In genomic region chr9:65432236-65432635, GRCm38 (mm10) we compare ENCODE assay signal across 9 mouse cellular contexts. TPM values are rescaled to one million over a fixed set of nuclear protein-coding genes. Genes with fewer than 3 reads are reported as not detected.
DNase-seq lines count a peak whose midpoint lies in the region; ATAC-seq lines count a peak whose summit lies in the region.
"Had no signal": no experiment of that assay in that cellular context is flagged by ENCODE, and none has a peak within 500 bp of the region (broad histone marks: within the 10 kb centered on the region; RNA-seq: fewer than 3 reads in every experiment).

No protein-coding gene starts in this region.

- 2% methylated on average over 3 of the region's 3 CpGs for WGBS in intestine, embryonic 14.5 days
- WGBS in intestine, embryonic 15.5 days, result 1% methylated on average over 3 of the region's 3 CpGs
- 2% methylated on average over 3 of the region's 3 CpGs for WGBS in forebrain, embryonic 13.5 days
- 2% methylated on average over 3 of the region's 3 CpGs for WGBS in hindbrain, embryonic 14.5 days

- no peaks in the 10 kb centered on the region for H3K36me3 ChIP-seq in intestine, embryonic 14.5 days (ENCODE audit: control insufficient read depth, insufficient read depth, low read length)
- H3K36me3 ChIP-seq in intestine, embryonic 15.5 days, result no peaks in the 10 kb centered on the region
- no peaks in the 10 kb centered on the region for H3K36me3 ChIP-seq in forebrain, embryonic 13.5 days (ENCODE audit: poor library complexity, severe bottlenecking)
- H3K36me3 ChIP-seq in hindbrain, embryonic 14.5 days (replicated peaks; ENCODE audit: control insufficient read depth, insufficient read depth), result no peaks in the 10 kb centered on the region
- H3K36me3 ChIP-seq: embryonic facial prominence, embryonic 12.5 days had no signal

- no peak overlapping the region for H3K9ac ChIP-seq in intestine, embryonic 14.5 days (ENCODE audit: low read length)
- no peak overlapping the region for H3K9ac ChIP-seq in intestine, embryonic 15.5 days
- H3K9ac ChIP-seq in forebrain, embryonic 13.5 days, result no peak overlapping the region
- H3K9ac ChIP-seq in hindbrain, embryonic 14.5 days, result no peak overlapping the region
- H3K9ac ChIP-seq: embryonic facial prominence, embryonic 12.5 days had no signal

- intact Hi-C loops in left cerebral cortex, postnatal 10 days (cut with DNase I), result loop anchor here (2.0 to 10.0 kb wide), 2 partner anchors 39 to 57 kb away; no protein-coding TSS in a partner anchor

- H3K27ac ChIP-seq in intestine, embryonic 14.5 days (ENCODE audit: low read depth), result no peak overlapping the region
- no peak overlapping the region for H3K27ac ChIP-seq in intestine, embryonic 15.5 days
- H3K27ac ChIP-seq in forebrain, embryonic 13.5 days, result no peak overlapping the region
- H3K27ac ChIP-seq in hindbrain, embryonic 14.5 days, result no peak overlapping the region
- H3K27ac ChIP-seq: embryonic facial prominence, embryonic 12.5 days had no signal

- ATAC-seq in intestine, embryonic 14.5 days (replicated peaks; ENCODE audit: low FRiP score, low TSS enrichment, low read depth), result no peak
- ATAC-seq in intestine, embryonic 15.5 days, result no peak
- peak; percentile 50 for ATAC-seq in forebrain, embryonic 13.5 days
- no peak for ATAC-seq in hindbrain, embryonic 14.5 days (ENCODE audit: low FRiP score)

- no peaks in the 10 kb centered on the region; the same call in 1 of the 2 replicates for H3K4me1 ChIP-seq in intestine, embryonic 14.5 days (replicated peaks; ENCODE audit: control insufficient read depth, insufficient read depth, low read length)
- 0 out of 2 replicates have a peak, but pooled peaks cover 2% of the 10 kb centered on the region for H3K4me1 ChIP-seq in intestine, embryonic 15.5 days (replicated peaks)
- peaks cover 10% of the 10 kb centered on the region for H3K4me1 ChIP-seq in forebrain, embryonic 13.5 days
- H3K4me1 ChIP-seq in hindbrain, embryonic 14.5 days (replicated peaks; ENCODE audit: control insufficient read depth, insufficient read depth, low read length), result peaks cover 6% of the 10 kb centered on the region

- no peaks in the 10 kb centered on the region for H3K9me3 ChIP-seq in intestine, embryonic 14.5 days (ENCODE audit: control insufficient read depth, low read length)
- H3K9me3 ChIP-seq in intestine, embryonic 15.5 days, result no peaks in the 10 kb centered on the region
- no peaks in the 10 kb centered on the region for H3K9me3 ChIP-seq in forebrain, embryonic 13.5 days (replicated peaks)
- no peaks in the 10 kb centered on the region for H3K9me3 ChIP-seq in hindbrain, embryonic 14.5 days (ENCODE audit: control insufficient read depth, low read length)
- H3K9me3 ChIP-seq: embryonic facial prominence, embryonic 12.5 days had no signal

- no peak overlapping the region for H3K4me2 ChIP-seq in intestine, embryonic 14.5 days (ENCODE audit: low read length)
- no peak overlapping the region for H3K4me2 ChIP-seq in intestine, embryonic 15.5 days (replicated peaks)
- H3K4me2 ChIP-seq in forebrain, embryonic 13.5 days, result no peak overlapping the region
- H3K4me2 ChIP-seq in hindbrain, embryonic 14.5 days (replicated peaks), result no peak overlapping the region
- H3K4me2 ChIP-seq: embryonic facial prominence, embryonic 12.5 days had no signal

- DNase-seq in intestine, embryonic 14.5 days (ENCODE audit: low spot score), result peak; percentile 91
- peak; percentile 42 for DNase-seq in brain, embryonic 18.5 days (ENCODE audit: low read depth, low spot score)
- DNase-seq in hindbrain, embryonic 14.5 days (ENCODE audit: low spot score), result peak; percentile 92
- peak; percentile 81 to 85 for DNase-seq in left cerebral cortex, postnatal 10 days (ENCODE audit: extremely low spot score in 1 of 2, low spot score in 2 of 2)
- DNase-seq in naive thymus-derived CD4-positive, alpha-beta T cell, adult 2 months (ENCODE audit: low read depth), result peak; percentile 84
- peak; percentile 65 for DNase-seq in telencephalon, adult 2 months (ENCODE audit: low read depth, low spot score)

- H3K4me3 ChIP-seq in intestine, embryonic 14.5 days (ENCODE audit: low read depth, low read length), result no peak overlapping the region
- no peak overlapping the region for H3K4me3 ChIP-seq in intestine, embryonic 15.5 days (replicated peaks)
- no peak overlapping the region for H3K4me3 ChIP-seq in forebrain, embryonic 13.5 days
- H3K4me3 ChIP-seq in hindbrain, embryonic 14.5 days (replicated peaks; ENCODE audit: low read length), result no peak overlapping the region
- H3K4me3 ChIP-seq: embryonic facial prominence, embryonic 12.5 days had no signal

- no peaks in the 10 kb centered on the region; the same call in 1 of the 2 replicates for H3K27me3 ChIP-seq in intestine, embryonic 14.5 days (replicated peaks; ENCODE audit: control insufficient read depth, insufficient read depth, low read length)
- H3K27me3 ChIP-seq in intestine, embryonic 15.5 days (replicated peaks), result 0 out of 2 replicates have a peak, but pooled peaks cover 2% of the 10 kb centered on the region
- H3K27me3 ChIP-seq in forebrain, embryonic 13.5 days, result no peaks in the 10 kb centered on the region
- no peaks in the 10 kb centered on the region for H3K27me3 ChIP-seq in hindbrain, embryonic 14.5 days (ENCODE audit: control insufficient read depth, insufficient read depth, low read length)
- H3K27me3 ChIP-seq: embryonic facial prominence, embryonic 12.5 days had no signal

RNA-seq across cellular contexts. Expression of gene Mtfmt, which starts 3.3 kb away (rescaled TPM):
- polyA plus RNA-seq in intestine, embryonic 14.5 days (2014; fragmentation: Nextera tagmentation; extraction: Ambion mirVana), result 19.5 and 20.2 TPM in 2 replicates
- 18.6 and 22.1 TPM in 2 replicates for polyA plus RNA-seq in intestine, embryonic 15.5 days (2015; fragmentation: Nextera tagmentation; extraction: Ambion mirVana)
- 20.9 and 21.2 TPM in 2 replicates for polyA plus RNA-seq in forebrain, embryonic 13.5 days (2015; fragmentation: Nextera tagmentation; extraction: Ambion mirVana)
- 22.0 and 23.7 TPM in 2 replicates for polyA plus RNA-seq in hindbrain, embryonic 14.5 days (2014; fragmentation: Nextera tagmentation; extraction: Ambion mirVana)
- 10 to 100 TPM; 19.5 to 21.2 TPM for total RNA-seq in left cerebral cortex, postnatal 10 days (2021)

RNA-seq across cellular contexts. Expression of gene Slc51b, which starts 9.5 kb away (rescaled TPM):
- 0.36 and 0.80 TPM in 2 replicates for polyA plus RNA-seq in intestine, embryonic 14.5 days (2014; fragmentation: Nextera tagmentation; extraction: Ambion mirVana)
- 7.4 and 8.7 TPM in 2 replicates for polyA plus RNA-seq in intestine, embryonic 15.5 days (2015; fragmentation: Nextera tagmentation; extraction: Ambion mirVana)
- not detected in 2 replicates for polyA plus RNA-seq in forebrain, embryonic 13.5 days (2015; fragmentation: Nextera tagmentation; extraction: Ambion mirVana)
- polyA plus RNA-seq in hindbrain, embryonic 14.5 days (2014; fragmentation: Nextera tagmentation; extraction: Ambion mirVana), result not detected in 2 replicates
- not detected for total RNA-seq in left cerebral cortex, postnatal 10 days (2021)
- polyA plus RNA-seq: embryonic facial prominence, embryonic 12.5 days had no signal

RNA-seq across cellular contexts. Expression of gene Spg21, which starts 28.5 kb away (rescaled TPM):
- polyA plus RNA-seq in intestine, embryonic 14.5 days (2014; fragmentation: Nextera tagmentation; extraction: Ambion mirVana), result 85.9 and 92.8 TPM in 2 replicates
- 90.2 and 102 TPM in 2 replicates for polyA plus RNA-seq in intestine, embryonic 15.5 days (2015; fragmentation: Nextera tagmentation; extraction: Ambion mirVana)
- 129 and 134 TPM in 2 replicates for polyA plus RNA-seq in forebrain, embryonic 13.5 days (2015; fragmentation: Nextera tagmentation; extraction: Ambion mirVana)
- polyA plus RNA-seq in hindbrain, embryonic 14.5 days (2014; fragmentation: Nextera tagmentation; extraction: Ambion mirVana), result 126 and 133 TPM in 2 replicates
- 10 to 100 TPM; 29.3 to 32.5 TPM for total RNA-seq in left cerebral cortex, postnatal 10 days (2021)

RNA-seq across cellular contexts. Expression of gene Rasl12, which starts 33.9 kb away (rescaled TPM):
- 2.6 and 2.7 TPM in 2 replicates for polyA plus RNA-seq in intestine, embryonic 14.5 days (2014; fragmentation: Nextera tagmentation; extraction: Ambion mirVana)
- polyA plus RNA-seq in intestine, embryonic 15.5 days (2015; fragmentation: Nextera tagmentation; extraction: Ambion mirVana), result 4.2 and 4.7 TPM in 2 replicates
- 6.3 and 6.5 TPM in 2 replicates for polyA plus RNA-seq in forebrain, embryonic 13.5 days (2015; fragmentation: Nextera tagmentation; extraction: Ambion mirVana)
- 7.6 and 7.9 TPM in 2 replicates for polyA plus RNA-seq in hindbrain, embryonic 14.5 days (2014; fragmentation: Nextera tagmentation; extraction: Ambion mirVana)
- 1 to 10 TPM; 2.6 to 2.8 TPM for total RNA-seq in left cerebral cortex, postnatal 10 days (2021)

RNA-seq across cellular contexts. Expression of gene Kbtbd13, which starts 40.8 kb away (rescaled TPM):
- 0.66 and 1.1 TPM in 2 replicates for polyA plus RNA-seq in intestine, embryonic 14.5 days (2014; fragmentation: Nextera tagmentation; extraction: Ambion mirVana)
- polyA plus RNA-seq in intestine, embryonic 15.5 days (2015; fragmentation: Nextera tagmentation; extraction: Ambion mirVana), result 2.5 and 2.6 TPM in 2 replicates
- 0.50 and 0.70 TPM in 2 replicates for polyA plus RNA-seq in forebrain, embryonic 13.5 days (2015; fragmentation: Nextera tagmentation; extraction: Ambion mirVana)
- polyA plus RNA-seq in hindbrain, embryonic 14.5 days (2014; fragmentation: Nextera tagmentation; extraction: Ambion mirVana), result 0.52 and 0.70 TPM in 2 replicates
- under 1 TPM in 1 of 2 experiments, not detected in 1; 0.26 TPM for total RNA-seq in left cerebral cortex, postnatal 10 days (2021)

Comparison
In these comparisons a context has a peak if more than half of its experiments do, and no peak if none do; other contexts are left out.
1. DNase-seq: peak in every context shown above with its lines; median percentile 92 in hindbrain, embryonic 14.5 days; 91 in intestine, embryonic 14.5 days; 84 in naive thymus-derived CD4-positive, alpha-beta T cell, adult 2 months; 83 in left cerebral cortex, postnatal 10 days; 65 in telencephalon, adult 2 months; 42 in brain, embryonic 18.5 days.